Mouse (Mus musculus): Measurements from ENCODE around the gene Pcf11. TPM values are rescaled to one million over a fixed set of nuclear protein-coding genes. Genes with fewer than 3 reads are reported as not detected.

Pcf11 gene
- total RNA-seq, 2 experiments from 2014 or later, result 59.3 to 89.8 TPM

DNA sequence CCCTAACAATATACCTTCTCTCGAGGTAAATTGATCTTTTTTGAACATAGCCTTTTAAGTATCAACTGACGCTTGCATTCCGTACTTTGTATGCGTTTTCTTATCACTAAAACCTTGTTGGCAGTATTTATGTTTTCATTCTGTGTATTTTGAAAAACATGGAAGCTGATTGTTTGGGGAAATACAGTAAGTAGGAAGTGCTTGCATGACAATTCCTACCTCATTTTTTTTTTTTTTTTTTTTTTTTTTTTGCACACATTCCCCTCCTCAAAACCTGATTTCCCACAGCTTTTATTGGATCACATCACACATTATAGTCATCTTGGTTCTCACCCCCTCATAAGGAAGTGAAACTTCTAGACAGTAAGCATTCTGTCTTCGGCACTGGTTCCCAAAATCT, 31.7 kb downstream of the Pcf11 start:
- 0 out of 2 replicates have a peak, but pooled peaks have one; percentile 18 for ATAC-seq (replicated peaks; ENCODE audit: poor library complexity)

- peak; percentile 92 for ATAC-seq (replicated peaks; ENCODE audit: poor library complexity)
Observed at GRCm38 (mm10) chr7:92637021-92637625, 32.6 kb downstream of the Pcf11 start, which contains the start of gene Ankrd42. TSS of gene Ankrd42 (minus strand) at chr7:92637142.

- peak; percentile 36 for ATAC-seq (replicated peaks; ENCODE audit: poor library complexity)
Observed at GRCm38 (mm10) chr7:92636295-92637011, 33.3 kb downstream of the Pcf11 start.

DNA sequence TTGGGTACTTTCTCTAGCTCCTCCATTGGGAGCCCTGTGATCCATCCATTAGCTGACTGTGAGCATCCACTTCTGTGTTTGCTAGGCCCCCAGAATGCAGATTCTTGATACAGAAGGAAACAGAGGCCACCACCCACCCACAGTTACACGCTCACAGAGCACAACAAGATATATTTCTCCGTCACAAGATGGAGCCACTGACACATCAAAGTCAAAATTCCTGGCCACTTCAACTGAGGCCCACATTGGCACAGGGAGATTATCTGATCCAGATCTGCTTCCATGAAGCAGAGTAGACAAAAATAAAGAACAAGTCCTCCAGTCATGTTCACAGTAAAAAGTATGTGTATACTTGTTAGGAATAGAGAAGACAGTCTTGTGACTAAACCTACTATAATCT, 39.6 kb downstream of the Pcf11 start:
- peak; percentile 83 for ATAC-seq (replicated peaks; ENCODE audit: poor library complexity)

- ATAC-seq (replicated peaks; ENCODE audit: poor library complexity), result peak; percentile 73
Observed at GRCm38 (mm10) chr7:92624488-92624887, 45.2 kb downstream of the Pcf11 start.

DNA sequence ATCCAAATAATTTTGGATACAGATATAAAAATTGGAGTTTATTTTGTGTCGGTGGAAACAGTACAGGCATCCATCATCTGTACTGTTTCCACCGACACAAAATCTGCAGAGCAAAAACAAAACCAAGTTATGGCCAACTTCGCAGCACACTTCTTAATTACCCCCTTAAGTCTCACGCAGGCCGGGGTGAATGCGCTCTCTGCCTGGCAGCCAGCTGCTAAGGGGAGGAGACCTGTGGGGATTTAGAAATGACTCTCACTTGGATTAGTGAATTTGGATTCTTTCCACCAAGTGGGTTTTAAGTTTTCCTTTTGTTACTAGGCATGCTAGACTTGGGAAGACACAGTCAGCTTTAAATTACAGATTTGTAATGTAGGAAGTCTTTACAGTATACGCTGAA, 58.9 kb downstream of the Pcf11 start:
- no peak for ATAC-seq (replicated peaks; ENCODE audit: poor library complexity)

DNA sequence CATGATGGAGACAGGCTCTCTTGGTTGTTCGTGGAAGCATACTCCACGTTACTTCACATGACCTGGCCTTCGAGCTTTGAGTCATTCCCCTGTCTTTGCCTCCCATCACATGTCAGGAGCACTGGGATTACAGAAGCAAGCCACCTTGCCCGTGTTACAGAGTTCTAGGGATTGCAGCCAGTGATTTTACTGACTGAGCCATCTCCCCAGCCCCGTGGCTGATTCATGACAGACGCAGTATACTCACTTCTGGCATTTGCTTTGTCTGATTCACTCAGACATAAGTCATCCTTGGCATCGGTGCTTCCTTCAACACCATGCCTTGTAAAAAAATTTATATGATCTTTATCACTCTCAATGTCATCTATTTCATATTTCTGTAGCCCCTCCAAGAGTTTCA, 64.8 kb downstream of the Pcf11 start:
- no peak for ATAC-seq (replicated peaks; ENCODE audit: poor library complexity)

Other genes starting within 250 kb of the Pcf11 start
- gene Ccdc90b, start 108.8 kb downstream of the Pcf11 start, total RNA-seq (2015), result 27.2 and 28.6 TPM in 2 replicates
- 35.3 TPM in 2 replicates for gene Ccdc90b, start 108.8 kb downstream of the Pcf11 start, total RNA-seq (2017)
- gene Ankrd42, start 32.8 kb downstream of the Pcf11 start, total RNA-seq (2015), result 0.07 TPM in 1 of 2 replicates, not detected in the other
- 0.20 TPM in 1 of 2 replicates, not detected in the other for gene Ankrd42, start 32.8 kb downstream of the Pcf11 start, total RNA-seq (2017)
- gene Rab30, start 71.7 kb upstream of the Pcf11 start, total RNA-seq (2015), result 0.81 and 0.90 TPM in 2 replicates
- gene Rab30, start 71.7 kb upstream of the Pcf11 start, total RNA-seq (2017), result 0.08 and 0.41 TPM in 2 replicates
- gene Ddias, start 204.3 kb upstream of the Pcf11 start, total RNA-seq (2015), result 22.5 and 25.0 TPM in 2 replicates
- gene Ddias, start 204.3 kb upstream of the Pcf11 start, total RNA-seq (2017), result 12.8 and 14.9 TPM in 2 replicates
- 111 and 115 TPM in 2 replicates for gene Prcp, start 204.5 kb upstream of the Pcf11 start, total RNA-seq (2015)
- 30.8 and 33.2 TPM in 2 replicates for gene Prcp, start 204.5 kb upstream of the Pcf11 start, total RNA-seq (2017)

Data from megakaryocyte progenitor cell, adult 5-6 weeks (primary cell).